Mouse (Mus musculus): ENCODE measurements around the gene Trpv4. TPM values are rescaled to one million over a fixed set of nuclear protein-coding genes. Genes with fewer than 3 reads are reported as not detected.

Gene Trpv4
- total and polyA plus RNA-seq, 2 experiments from 2014 or later: 0.88 to 3.4 TPM

DNA sequence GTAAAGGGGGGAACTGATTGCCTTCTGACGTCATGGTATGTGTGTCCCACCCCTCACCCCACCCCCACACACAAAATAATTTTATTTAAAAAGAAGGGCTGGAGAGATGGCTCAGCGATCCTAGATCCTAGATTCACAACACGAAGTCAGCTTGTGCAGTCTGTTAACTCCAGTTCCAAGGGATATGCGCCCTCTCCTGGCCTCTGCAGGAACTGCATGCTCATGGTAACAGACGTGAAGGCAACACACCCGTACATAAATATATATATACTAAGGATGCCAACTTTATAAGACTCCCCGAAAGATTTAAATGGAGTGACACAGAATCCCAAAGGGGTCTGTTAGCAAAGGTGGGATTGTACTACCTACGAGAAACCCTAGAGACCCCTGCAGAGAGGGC, 39.4 kb downstream of the Trpv4 start:
- H3K27me3 ChIP-seq (ENCODE audit: insufficient read depth, low read length): no peaks in the 10 kb centered on the region
- no peaks in the 10 kb centered on the region for H3K4me1 ChIP-seq (ENCODE audit: insufficient read depth, low read length)
- no peaks in the 10 kb centered on the region for H3K9me3 ChIP-seq (ENCODE audit: low read length)
- TF ChIP-seq CTCF (IDR thresholded peaks at IDR 0.05): peak; percentile 95
- no peaks in the 10 kb centered on the region for H3K36me3 ChIP-seq (ENCODE audit: insufficient read depth, low read length)
- WGBS: 18% methylated on average over 8 of the region's 8 CpGs
- no peak overlapping the region for H3K27ac ChIP-seq (ENCODE audit: low read depth, low read length)
- no peak overlapping the region for H3K4me3 ChIP-seq (ENCODE audit: low read depth, low read length)
- DNase-seq (ENCODE audit: low spot score): peak; percentile 91
- no peak overlapping the region for H3K4me2 ChIP-seq (ENCODE audit: low read depth, low read length, poor library complexity, severe bottlenecking)
- no peak for ATAC-seq (ENCODE audit: low FRiP score)
- no peak overlapping the region for H3K9ac ChIP-seq (replicated peaks; ENCODE audit: low read length, poor library complexity, severe bottlenecking)

DNA sequence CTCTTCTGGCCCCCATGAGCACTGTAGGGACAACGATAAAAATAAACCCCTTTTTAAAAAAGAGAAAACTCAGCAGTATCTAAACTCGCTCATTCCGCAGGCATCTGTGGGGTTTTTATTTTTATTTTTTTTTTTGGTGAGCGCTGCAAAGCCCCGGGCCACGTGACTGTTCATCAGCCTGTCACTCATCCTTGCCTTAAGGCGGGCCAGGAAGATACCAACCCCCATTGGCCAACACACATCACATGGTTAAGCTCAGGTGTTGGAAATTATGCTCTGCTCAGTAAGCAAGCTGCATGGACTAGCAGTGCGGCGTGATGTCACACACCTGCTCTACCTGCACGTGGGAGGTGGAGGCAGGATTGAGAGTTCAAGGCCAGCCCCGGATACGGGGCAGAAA, 40.4 kb downstream of the Trpv4 start:
- no peak for DNase-seq (ENCODE audit: low spot score)
- no peaks in the 10 kb centered on the region for H3K4me1 ChIP-seq (ENCODE audit: insufficient read depth, low read length)
- no peak overlapping the region for H3K4me3 ChIP-seq (ENCODE audit: low read depth, low read length)
- no peaks in the 10 kb centered on the region for H3K36me3 ChIP-seq (ENCODE audit: insufficient read depth, low read length)
- WGBS: 76% methylated on average over 12 of the region's 12 CpGs
- no peaks in the 10 kb centered on the region for H3K9me3 ChIP-seq (ENCODE audit: low read length)
- no peak overlapping the region for H3K4me2 ChIP-seq (ENCODE audit: low read depth, low read length, poor library complexity, severe bottlenecking)
- H3K27me3 ChIP-seq (ENCODE audit: insufficient read depth, low read length): no peaks in the 10 kb centered on the region
- no peak for ATAC-seq (ENCODE audit: low FRiP score)
- no peak overlapping the region for H3K9ac ChIP-seq (replicated peaks; ENCODE audit: low read length, poor library complexity, severe bottlenecking)
- no peak overlapping the region for H3K27ac ChIP-seq (ENCODE audit: low read depth, low read length)
- no peak for TF ChIP-seq CTCF (IDR thresholded peaks at IDR 0.05)

DNA sequence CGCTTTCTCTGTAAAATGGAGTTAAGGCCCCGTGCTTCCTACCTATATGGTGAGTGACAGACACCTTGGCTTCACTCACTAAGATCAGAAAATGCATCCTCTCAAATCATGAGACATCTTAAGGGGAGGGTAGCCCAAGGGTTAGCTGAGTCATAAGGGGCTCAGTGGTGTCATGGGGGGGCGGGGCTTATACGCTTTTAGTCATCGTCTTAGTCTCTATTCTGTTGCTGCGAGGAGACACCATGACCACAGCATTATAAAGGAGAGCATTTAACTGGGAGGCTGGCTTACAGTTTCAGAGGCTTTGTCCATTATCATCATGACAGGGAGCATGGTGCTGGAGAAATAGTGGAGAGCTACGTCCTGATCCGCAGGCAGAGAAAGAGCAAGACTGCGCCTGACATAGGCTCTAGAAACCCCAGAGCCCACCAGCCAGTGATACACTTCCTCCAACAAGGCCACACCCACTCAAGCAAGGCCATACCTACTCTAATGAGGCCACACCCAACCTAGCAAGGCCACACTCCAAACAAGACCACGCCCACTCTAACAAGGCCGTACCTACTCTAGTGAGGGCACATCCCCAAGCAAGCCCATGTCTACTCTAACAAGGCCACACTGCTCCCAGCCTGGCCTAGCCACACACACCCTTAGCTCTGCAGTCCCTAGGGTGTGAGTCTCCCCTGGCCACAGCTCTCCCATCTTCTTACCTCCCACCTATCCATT, 41.7 kb downstream of the Trpv4 start:
- Histone ChIP-seq H3K9ac (replicated peaks; ENCODE audit: low read length, poor library complexity, severe bottlenecking) (no peak overlapping the region), H3K4me2 (ENCODE audit: low read depth, low read length, poor library complexity, severe bottlenecking) (no peak overlapping the region), H3K4me3 (ENCODE audit: low read depth, low read length) (no peak overlapping the region), H3K9me3 (ENCODE audit: low read length) (no peaks in the 10 kb centered on the region), H3K27ac (ENCODE audit: low read depth, low read length) (no peak overlapping the region), H3K27me3 (ENCODE audit: insufficient read depth, low read length) (no peaks in the 10 kb centered on the region), H3K36me3 (ENCODE audit: insufficient read depth, low read length) (peaks cover 8% of the 10 kb centered on the region), H3K4me1 (ENCODE audit: insufficient read depth, low read length) (no peaks in the 10 kb centered on the region)
- DNase-seq (ENCODE audit: low spot score) (no peak), ATAC-seq (ENCODE audit: low FRiP score) (no peak)
- WGBS: 82% methylated on average over 11 of the region's 11 CpGs
- TF ChIP-seq CTCF (IDR thresholded peaks at IDR 0.05): no peak

DNA sequence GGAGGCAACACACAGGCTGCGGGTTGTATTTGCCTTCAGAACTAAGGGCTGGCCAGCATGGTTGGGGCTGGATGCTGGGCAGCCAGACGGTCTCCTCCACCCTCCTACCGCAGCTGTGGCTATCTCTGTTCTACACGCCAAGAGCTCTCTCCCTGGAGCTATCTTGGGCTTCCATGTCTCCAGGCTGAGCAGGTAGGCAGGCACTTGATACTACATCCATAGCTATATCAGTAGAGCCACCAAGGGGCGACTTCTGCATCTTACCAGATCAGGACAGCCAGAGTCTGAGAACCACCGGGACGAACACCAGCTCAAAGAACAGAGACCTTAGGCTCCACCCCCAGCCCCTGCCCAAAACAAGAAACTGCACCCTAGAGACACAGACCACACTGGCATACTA, 43.4 kb downstream of the Trpv4 start:
- Histone ChIP-seq H3K36me3 (ENCODE audit: insufficient read depth, low read length) (peaks cover 11% of the 10 kb centered on the region), H3K4me2 (ENCODE audit: low read depth, low read length, poor library complexity, severe bottlenecking) (no peak overlapping the region), H3K27me3 (ENCODE audit: insufficient read depth, low read length) (no peaks in the 10 kb centered on the region), H3K9me3 (ENCODE audit: low read length) (no peaks in the 10 kb centered on the region), H3K9ac (replicated peaks; ENCODE audit: low read length, poor library complexity, severe bottlenecking) (no peak overlapping the region), H3K4me1 (ENCODE audit: insufficient read depth, low read length) (no peaks in the 10 kb centered on the region), H3K27ac (ENCODE audit: low read depth, low read length) (no peak overlapping the region), H3K4me3 (ENCODE audit: low read depth, low read length) (no peak overlapping the region)
- ATAC-seq (ENCODE audit: low FRiP score) (no peak), DNase-seq (ENCODE audit: low spot score) (no peak)
- TF ChIP-seq CTCF (IDR thresholded peaks at IDR 0.05): no peak
- WGBS: 65% methylated on average over 7 of the region's 7 CpGs

DNA sequence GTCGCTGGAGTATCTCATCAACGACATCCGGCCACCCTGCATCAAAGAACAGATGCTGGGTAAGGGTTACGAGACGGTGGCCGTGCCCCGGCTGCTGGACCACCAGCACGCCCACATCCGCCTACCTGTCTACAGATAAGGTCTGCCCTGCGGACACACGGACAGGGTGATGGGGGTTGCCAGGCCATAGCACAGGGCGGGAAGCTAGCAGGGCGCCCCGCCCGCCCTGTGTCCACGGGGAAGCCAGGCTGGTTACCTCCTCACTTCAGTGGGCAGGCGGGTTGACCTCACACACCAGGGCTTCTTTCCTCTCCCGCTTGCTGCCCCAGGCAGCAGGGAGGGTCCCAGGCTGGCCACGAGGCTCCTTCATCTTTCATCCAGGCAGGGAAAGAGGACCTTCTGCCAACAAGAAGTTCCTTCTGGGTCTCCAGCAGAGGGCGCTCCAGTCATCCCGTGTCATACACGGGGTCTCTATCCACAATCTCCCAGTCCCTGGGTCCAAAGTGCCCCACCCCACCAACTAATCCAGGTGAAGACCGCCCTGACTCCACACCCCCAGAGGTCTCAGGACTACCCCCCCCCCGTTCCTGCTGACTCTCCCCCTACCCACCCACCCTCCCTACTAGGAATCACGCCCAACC, 46.1 kb downstream of the Trpv4 start:
- no peak for ATAC-seq (ENCODE audit: low FRiP score)
- WGBS: 76% methylated on average over 24 of the region's 25 CpGs

DNA sequence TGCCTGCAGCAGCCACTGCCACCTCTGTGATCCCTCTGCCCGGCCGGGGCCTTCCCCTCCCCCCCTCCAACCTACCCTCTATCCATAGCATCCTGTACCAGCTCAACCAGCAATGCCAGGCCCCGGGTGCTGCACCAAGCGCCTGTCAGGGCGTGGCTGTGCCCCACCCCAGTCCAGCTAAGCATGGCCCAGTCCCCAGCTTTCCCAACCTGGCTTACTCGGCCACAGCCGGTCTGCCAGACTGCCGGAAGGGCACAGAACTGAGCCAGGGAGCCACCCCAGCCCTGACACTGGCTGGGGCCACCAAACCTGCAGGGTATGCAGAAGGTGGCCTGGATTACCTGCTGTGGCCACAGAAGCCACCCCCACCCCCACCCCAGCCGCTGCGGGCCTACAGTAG, 47.0 kb downstream of the Trpv4 start:
- H3K4me3 ChIP-seq (ENCODE audit: low read depth, low read length): no peak overlapping the region
- no peak overlapping the region for H3K9ac ChIP-seq (replicated peaks; ENCODE audit: low read length, poor library complexity, severe bottlenecking)
- H3K4me2 ChIP-seq (ENCODE audit: low read depth, low read length, poor library complexity, severe bottlenecking): no peak overlapping the region
- peaks cover 11% of the 10 kb centered on the region for H3K36me3 ChIP-seq (ENCODE audit: insufficient read depth, low read length)
- no peak for TF ChIP-seq CTCF (IDR thresholded peaks at IDR 0.05)
- ATAC-seq (ENCODE audit: low FRiP score) (no peak), DNase-seq (ENCODE audit: low spot score) (no peak)
- peaks cover 8% of the 10 kb centered on the region for H3K4me1 ChIP-seq (ENCODE audit: insufficient read depth, low read length)
- H3K27ac ChIP-seq (ENCODE audit: low read depth, low read length): no peak overlapping the region
- 90% methylated on average over 10 of the region's 10 CpGs for WGBS
- H3K27me3 ChIP-seq (ENCODE audit: insufficient read depth, low read length): no peaks in the 10 kb centered on the region
- no peaks in the 10 kb centered on the region for H3K9me3 ChIP-seq (ENCODE audit: low read length)

More for the DNA sequence above, 46.1 kb downstream of the Trpv4 start:
- Histone ChIP-seq H3K4me3 (ENCODE audit: low read depth, low read length) (no peak overlapping the region), H3K4me2 (ENCODE audit: low read depth, low read length, poor library complexity, severe bottlenecking) (no peak overlapping the region), H3K9me3 (ENCODE audit: low read length) (no peaks in the 10 kb centered on the region), H3K4me1 (ENCODE audit: insufficient read depth, low read length) (peaks cover 5% of the 10 kb centered on the region), H3K27ac (ENCODE audit: low read depth, low read length) (no peak overlapping the region), H3K9ac (replicated peaks; ENCODE audit: low read length, poor library complexity, severe bottlenecking) (no peak overlapping the region), H3K36me3 (ENCODE audit: insufficient read depth, low read length) (peaks cover 11% of the 10 kb centered on the region), H3K27me3 (ENCODE audit: insufficient read depth, low read length) (no peaks in the 10 kb centered on the region)
- DNase-seq (ENCODE audit: low spot score): peak; percentile 61
- peak; percentile 66 for TF ChIP-seq CTCF (IDR thresholded peaks at IDR 0.05)
